Mouse (Mus musculus): ENCODE measurements around the gene Rsph3a. TPM values are rescaled to one million over a fixed set of nuclear protein-coding genes. Genes with fewer than 3 reads are reported as not detected.

Gene Rsph3a
- polyA plus RNA-seq, 2 experiments = 40.4 to 56.4 TPM

GRCm38 (mm10) chr17:7922564-7922963, 22.9 kb upstream of the Rsph3a start:
- H3K9me3 ChIP-seq (ENCODE audit: control insufficient read depth, low read length) = no peaks in the 10 kb centered on the region
- no peaks in the 10 kb centered on the region for H3K36me3 ChIP-seq (ENCODE audit: control insufficient read depth, insufficient read depth, low read length)
- ATAC-seq (ENCODE audit: low FRiP score, low read depth) (no peak), DNase-seq (ENCODE audit: low spot score) (no peak)
- no peak overlapping the region for H3K27ac ChIP-seq (replicated peaks; ENCODE audit: low read depth, low read length)
- no peak overlapping the region for H3K4me3 ChIP-seq (replicated peaks; ENCODE audit: low read length)
- H3K27me3 ChIP-seq (ENCODE audit: control insufficient read depth, insufficient read depth, low read length) = no peaks in the 10 kb centered on the region
- no peak overlapping the region for H3K4me2 ChIP-seq (replicated peaks; ENCODE audit: low read depth, low read length, severe bottlenecking)
- TF ChIP-seq POLR2A (IDR thresholded peaks at IDR 0.05; ENCODE audit: borderline replicate concordance, extremely low read depth, insufficient read depth, insufficient read length) = no peak
- no peaks in the 10 kb centered on the region for H3K4me1 ChIP-seq (ENCODE audit: control insufficient read depth, insufficient read depth, low read length)
- H3K9ac ChIP-seq (ENCODE audit: low read depth, low read length, severe bottlenecking) = no peak overlapping the region
- WGBS = 89% methylated on average over 5 of the region's 5 CpGs

GRCm38 (mm10) chr17:7924185-7924725, 21.2 kb upstream of the Rsph3a start:
- 88% methylated on average over 13 of the region's 13 CpGs for WGBS
- Histone ChIP-seq H3K4me1 (ENCODE audit: control insufficient read depth, insufficient read depth, low read length) (no peaks in the 10 kb centered on the region), H3K4me3 (replicated peaks; ENCODE audit: low read length) (no peak overlapping the region), H3K9me3 (ENCODE audit: control insufficient read depth, low read length) (no peaks in the 10 kb centered on the region), H3K27ac (replicated peaks; ENCODE audit: low read depth, low read length) (no peak overlapping the region), H3K27me3 (ENCODE audit: control insufficient read depth, insufficient read depth, low read length) (no peaks in the 10 kb centered on the region), H3K4me2 (replicated peaks; ENCODE audit: low read depth, low read length, severe bottlenecking) (no peak overlapping the region), H3K36me3 (ENCODE audit: control insufficient read depth, insufficient read depth, low read length) (no peaks in the 10 kb centered on the region), H3K9ac (ENCODE audit: low read depth, low read length, severe bottlenecking) (no peak overlapping the region)
- DNase-seq (ENCODE audit: low spot score) (no peak), ATAC-seq (ENCODE audit: low FRiP score, low read depth) (no peak)
- no peak for TF ChIP-seq POLR2A (IDR thresholded peaks at IDR 0.05; ENCODE audit: borderline replicate concordance, extremely low read depth, insufficient read depth, insufficient read length)

- 70% methylated on average over 13 of the region's 13 CpGs for WGBS
- no peak within 1 kb of the TSS for H3K9ac ChIP-seq (ENCODE audit: low read depth, low read length, severe bottlenecking)
- no peak within 1 kb of the TSS for H3K27ac ChIP-seq (replicated peaks; ENCODE audit: low read depth, low read length)
- no peak for TF ChIP-seq POLR2A (IDR thresholded peaks at IDR 0.05; ENCODE audit: borderline replicate concordance, extremely low read depth, insufficient read depth, insufficient read length)
- H3K27me3 ChIP-seq (ENCODE audit: control insufficient read depth, insufficient read depth, low read length) = no peaks in the 10 kb centered on the region
- no peak for DNase-seq (ENCODE audit: low spot score)
- ATAC-seq (ENCODE audit: low FRiP score, low read depth) = no peak
- no peaks in the 10 kb centered on the region for H3K36me3 ChIP-seq (ENCODE audit: control insufficient read depth, insufficient read depth, low read length)
- no peaks in the 10 kb centered on the region for H3K4me1 ChIP-seq (ENCODE audit: control insufficient read depth, insufficient read depth, low read length)
- no peak within 1 kb of the TSS for H3K4me2 ChIP-seq (replicated peaks; ENCODE audit: low read depth, low read length, severe bottlenecking)
- no peak within 1 kb of the TSS for H3K4me3 ChIP-seq (replicated peaks; ENCODE audit: low read length)
- no peaks in the 10 kb centered on the region for H3K9me3 ChIP-seq (ENCODE audit: control insufficient read depth, low read length)
Measured at GRCm38 (mm10) chr17:7925413-7926160, 19.8 kb upstream of the Rsph3a start, which contains the start of gene Tagap. Gene Tagap (plus strand): TSS chr17:7926000.

DNA sequence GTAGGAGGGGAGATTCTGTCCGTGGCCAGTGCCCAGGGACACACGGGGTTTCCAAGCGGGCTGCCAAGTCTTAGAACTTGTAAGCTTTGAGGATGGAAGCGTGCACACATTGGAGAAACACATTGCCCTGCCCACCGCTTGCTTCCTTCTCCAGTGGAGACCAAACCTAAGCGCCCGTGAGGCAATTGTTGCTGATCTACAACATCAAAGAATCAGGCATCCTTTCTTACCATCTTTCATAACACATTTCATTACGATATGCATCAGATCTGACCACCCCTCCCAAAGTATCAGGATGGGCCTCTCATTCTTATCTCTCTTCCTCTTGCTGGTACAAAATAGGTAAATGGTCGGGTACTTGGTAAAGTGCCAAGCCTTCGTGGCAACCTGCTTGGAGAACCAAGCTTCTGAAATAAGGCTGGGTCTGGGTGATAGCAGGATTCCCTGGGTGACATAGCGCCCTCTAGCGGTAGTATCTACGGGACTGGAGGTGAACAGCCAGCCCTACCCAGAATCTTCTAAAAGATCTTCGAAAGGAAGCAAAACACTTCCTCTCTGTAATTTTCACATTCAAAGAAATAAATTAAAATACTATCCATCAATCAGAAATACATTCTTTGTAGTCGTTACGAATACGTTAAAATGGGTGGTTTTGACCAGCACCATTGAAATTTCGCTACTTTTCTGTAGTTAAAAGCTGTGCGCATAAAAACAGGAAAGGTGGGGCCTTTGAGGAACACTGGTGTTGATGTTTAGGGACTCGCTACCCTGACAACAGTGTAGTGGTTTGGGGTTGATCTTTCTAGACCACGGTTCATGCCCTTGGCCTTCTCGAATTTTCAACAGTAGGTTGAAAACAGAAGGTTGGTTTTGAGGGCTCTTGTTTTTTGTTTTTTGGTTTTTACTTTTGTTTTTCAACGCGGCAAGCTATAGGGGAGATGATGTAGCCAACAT, 17.6 kb upstream of the Rsph3a start:
- ATAC-seq (ENCODE audit: low FRiP score, low read depth) (no peak), DNase-seq (ENCODE audit: low spot score) (peak; percentile 44)
- H3K27me3 ChIP-seq (ENCODE audit: control insufficient read depth, insufficient read depth, low read length) = no peaks in the 10 kb centered on the region
- no peak overlapping the region for H3K4me2 ChIP-seq (replicated peaks; ENCODE audit: low read depth, low read length, severe bottlenecking)
- H3K4me3 ChIP-seq (replicated peaks; ENCODE audit: low read length) = no peak overlapping the region
- WGBS = 71% methylated on average over 24 of the region's 24 CpGs
- no peaks in the 10 kb centered on the region for H3K9me3 ChIP-seq (ENCODE audit: control insufficient read depth, low read length)
- 0 out of 2 replicates have a peak, but pooled peaks cover 7% of the 10 kb centered on the region for H3K4me1 ChIP-seq (ENCODE audit: control insufficient read depth, insufficient read depth, low read length)
- TF ChIP-seq POLR2A (IDR thresholded peaks at IDR 0.05; ENCODE audit: borderline replicate concordance, extremely low read depth, insufficient read depth, insufficient read length) = no peak
- H3K36me3 ChIP-seq (ENCODE audit: control insufficient read depth, insufficient read depth, low read length) = no peaks in the 10 kb centered on the region
- H3K9ac ChIP-seq (ENCODE audit: low read depth, low read length, severe bottlenecking) = no peak overlapping the region
- H3K27ac ChIP-seq (replicated peaks; ENCODE audit: low read depth, low read length) = no peak overlapping the region

DNA sequence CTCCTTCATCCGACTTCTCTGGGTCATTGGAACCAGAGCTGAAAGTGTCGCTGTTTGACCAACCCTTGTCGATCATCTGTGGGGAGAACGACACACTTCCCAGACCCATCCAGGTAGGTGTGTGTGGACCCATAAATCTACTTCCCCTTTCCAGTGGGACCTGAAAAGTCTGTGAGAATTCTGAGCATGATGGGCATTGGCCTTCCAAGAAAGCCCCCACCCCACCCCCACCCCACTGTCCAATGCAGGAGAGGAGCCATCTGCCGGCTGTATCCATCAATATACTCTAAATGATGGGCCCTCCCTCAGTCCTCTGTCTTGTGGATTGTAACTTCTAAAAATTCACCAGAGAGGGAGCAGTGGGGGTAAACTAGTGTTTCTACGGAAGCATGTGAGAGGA, 16.8 kb upstream of the Rsph3a start:
- no peak overlapping the region for H3K9ac ChIP-seq (ENCODE audit: low read depth, low read length, severe bottlenecking)
- DNase-seq (ENCODE audit: low spot score) (no peak), ATAC-seq (ENCODE audit: low FRiP score, low read depth) (no peak)
- no peaks in the 10 kb centered on the region for H3K9me3 ChIP-seq (ENCODE audit: control insufficient read depth, low read length)
- H3K27ac ChIP-seq (replicated peaks; ENCODE audit: low read depth, low read length) = no peak overlapping the region
- 0 out of 2 replicates have a peak, but pooled peaks cover 7% of the 10 kb centered on the region for H3K4me1 ChIP-seq (ENCODE audit: control insufficient read depth, insufficient read depth, low read length)
- 82% methylated on average over 6 of the region's 6 CpGs for WGBS
- no peaks in the 10 kb centered on the region for H3K27me3 ChIP-seq (ENCODE audit: control insufficient read depth, insufficient read depth, low read length)
- H3K36me3 ChIP-seq (ENCODE audit: control insufficient read depth, insufficient read depth, low read length) = no peaks in the 10 kb centered on the region
- H3K4me2 ChIP-seq (replicated peaks; ENCODE audit: low read depth, low read length, severe bottlenecking) = no peak overlapping the region
- no peak for TF ChIP-seq POLR2A (IDR thresholded peaks at IDR 0.05; ENCODE audit: borderline replicate concordance, extremely low read depth, insufficient read depth, insufficient read length)
- H3K4me3 ChIP-seq (replicated peaks; ENCODE audit: low read length) = no peak overlapping the region

Measured in limb, embryonic 14.5 days (tissue).